Mouse (Mus musculus): Measurements from ENCODE around the gene Chn1.
"Not testable (repeated sequence)": the region's sequence is repeated elsewhere in the genome, so short reads cannot be mapped to it uniquely, and the experiment has no call there.

The Chn1 gene

DNA sequence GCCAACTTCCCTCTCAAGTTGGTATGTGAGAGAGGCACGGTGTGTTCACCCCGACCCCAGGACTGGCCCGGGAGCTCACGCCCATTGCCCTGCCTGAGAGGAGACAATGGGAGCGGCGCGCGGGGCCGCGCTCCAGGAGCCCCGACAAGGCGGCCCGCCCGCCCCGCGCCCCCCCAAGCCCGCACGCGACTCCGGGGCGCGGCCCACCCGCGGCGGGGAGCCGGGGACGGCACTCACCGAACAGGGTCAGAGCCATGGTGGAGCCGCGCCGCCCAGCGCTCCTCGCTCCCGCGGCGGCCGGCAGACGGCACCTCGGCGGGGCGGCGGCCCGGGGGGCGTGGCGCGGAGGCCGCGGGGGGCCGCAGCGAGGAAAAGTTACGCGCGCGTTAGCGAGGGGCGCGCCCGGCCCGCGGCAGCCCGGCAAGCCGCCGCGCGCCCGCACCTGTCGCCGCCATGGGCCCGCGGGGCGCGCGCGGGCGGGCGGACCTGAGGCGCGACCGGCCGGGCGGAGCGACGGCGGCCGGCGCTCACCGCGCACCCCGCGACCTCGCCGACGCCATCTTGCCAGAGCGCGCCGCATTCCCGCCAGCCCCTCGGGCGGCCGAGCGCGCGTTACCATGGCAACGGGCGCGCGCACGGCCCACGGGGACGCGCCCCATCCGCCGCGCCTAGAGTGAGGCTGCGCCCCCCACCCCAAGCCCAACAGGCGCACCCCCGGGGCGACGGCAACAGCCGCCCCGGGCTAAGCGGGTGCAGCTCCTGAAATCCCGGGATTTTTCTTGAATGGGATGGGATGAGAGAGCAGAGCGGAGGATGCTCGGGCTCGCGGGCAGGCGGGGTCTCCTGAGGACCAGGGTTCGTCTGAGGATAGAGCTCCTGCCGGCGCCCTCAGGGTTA lies at the start of gene Chn1:
Gene Chn1, minus strand, starts transcription at position 561 of the 897 bp plus-strand sequence.
- peak; percentile 96 for DNase-seq

GRCm38 (mm10) chr2:73818742-73819141 lies 43.6 kb upstream of the Chn1 start:
- no peak for DNase-seq

- DNase-seq, result no peak
Observed at GRCm38 (mm10) chr2:73807609-73808008, 32.5 kb upstream of the Chn1 start.

- DNase-seq, result not testable (repeated sequence)
Observed at GRCm38 (mm10) chr2:73800127-73800526, 25.0 kb upstream of the Chn1 start.

- no peak for DNase-seq
Observed at GRCm38 (mm10) chr2:73798786-73799185, 23.6 kb upstream of the Chn1 start.

DNA sequence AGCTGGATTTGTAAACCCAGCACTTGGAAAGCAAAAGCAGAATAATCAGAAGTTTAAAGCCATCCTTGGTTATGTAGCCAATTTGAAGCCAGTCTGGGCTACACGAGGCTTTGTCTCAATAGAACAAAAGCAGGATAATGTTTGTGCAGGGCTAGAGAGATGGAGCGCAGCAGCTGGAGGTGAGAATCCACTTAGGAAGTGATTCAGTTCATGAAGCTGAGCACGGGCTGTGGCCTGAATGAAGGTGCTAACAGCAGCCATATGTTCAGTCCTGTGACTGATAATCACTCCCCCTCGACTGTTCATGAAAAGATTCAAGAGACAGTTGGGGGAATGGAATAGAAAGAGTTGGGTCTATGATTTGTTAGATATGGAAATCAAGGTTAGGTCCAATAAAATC lies 23.0 kb upstream of the Chn1 start:
- no peak for DNase-seq

- DNase-seq, result peak; percentile 72
Observed at GRCm38 (mm10) chr2:73791846-73792630, 16.9 kb upstream of the Chn1 start.

DNA sequence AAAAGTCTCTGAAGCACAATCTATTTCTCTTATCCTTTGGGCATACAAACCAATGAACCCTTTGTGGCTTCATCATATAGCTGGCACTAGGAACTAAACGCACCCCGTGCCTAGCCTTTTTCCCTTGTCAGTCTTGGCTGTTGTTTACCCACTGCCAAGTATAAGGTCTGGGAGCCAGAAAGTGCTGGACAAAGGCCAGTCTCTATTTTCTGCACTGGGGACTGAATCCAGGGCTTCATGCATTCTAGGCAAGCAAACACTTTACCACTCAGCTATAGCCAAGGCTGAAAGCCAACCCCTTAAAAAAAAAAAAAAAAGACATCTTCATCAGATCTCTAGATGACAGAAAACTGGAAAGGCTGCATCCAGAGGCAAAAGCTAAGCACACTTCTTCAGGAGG lies 15.2 kb upstream of the Chn1 start:
- peak; percentile 88 for DNase-seq

GRCm38 (mm10) chr2:73788395-73788794 lies 13.2 kb upstream of the Chn1 start:
- DNase-seq, result peak; percentile 71

DNA sequence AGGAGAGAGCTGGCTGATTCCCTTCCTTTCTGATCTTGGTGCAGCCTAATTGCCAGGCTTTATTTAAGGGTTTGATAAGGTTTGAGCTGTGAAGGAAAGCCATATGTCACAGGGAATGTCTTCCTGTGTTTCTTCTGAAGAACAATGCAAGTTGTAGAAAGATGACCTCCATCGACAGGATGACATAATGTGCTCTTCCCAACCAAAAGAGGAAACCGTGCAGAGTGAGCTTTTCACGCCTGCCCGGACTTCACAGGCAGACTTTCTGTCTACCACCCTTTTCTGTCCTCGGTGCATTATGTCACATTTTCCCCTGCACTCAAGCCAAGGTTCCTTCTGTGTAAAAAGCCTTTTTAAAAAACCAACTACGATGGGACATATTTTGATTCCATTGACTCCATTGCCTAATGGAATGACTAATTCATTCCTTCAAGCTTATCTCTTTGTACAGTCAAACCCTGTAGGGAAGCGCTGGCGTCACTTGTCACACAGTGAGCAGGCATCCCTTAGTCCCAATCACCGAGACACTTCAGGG lies 7.3 kb upstream of the Chn1 start:
- DNase-seq, result peak; percentile 89

GRCm38 (mm10) chr2:73780321-73781010 lies 5.3 kb upstream of the Chn1 start:
- peak; percentile 66 for DNase-seq

DNA sequence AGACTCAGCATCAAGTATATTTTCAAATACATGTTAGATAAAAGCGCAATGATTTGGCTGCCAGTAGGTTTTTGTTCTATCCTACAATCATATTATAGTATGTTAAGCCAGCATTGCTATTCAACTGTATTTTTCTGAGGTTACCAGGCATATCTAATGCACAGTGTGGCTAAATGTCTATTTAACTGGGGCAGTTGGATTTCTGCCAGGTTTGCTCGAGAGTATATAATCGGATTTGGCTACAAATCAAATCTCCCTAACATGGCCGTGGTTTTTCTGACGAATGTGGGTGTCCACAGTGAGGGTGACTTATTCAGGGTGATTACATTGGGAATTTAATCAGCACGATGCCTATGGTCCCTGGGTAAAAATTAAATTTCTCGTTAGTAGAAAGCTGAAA lies 4.7 kb upstream of the Chn1 start:
- peak; percentile 35 for DNase-seq

GRCm38 (mm10) chr2:73779016-73779595 lies 4.0 kb upstream of the Chn1 start:
- DNase-seq, result peak; percentile 42

- peak; percentile 7 for DNase-seq
Observed at GRCm38 (mm10) chr2:73776936-73777335, 1.8 kb upstream of the Chn1 start.

- peak; percentile 46 for DNase-seq
Observed at GRCm38 (mm10) chr2:73775683-73776310, 651 bp upstream of the Chn1 start.

GRCm38 (mm10) chr2:73772945-73773344 lies 2.2 kb downstream of the Chn1 start:
- no peak for DNase-seq

DNA sequence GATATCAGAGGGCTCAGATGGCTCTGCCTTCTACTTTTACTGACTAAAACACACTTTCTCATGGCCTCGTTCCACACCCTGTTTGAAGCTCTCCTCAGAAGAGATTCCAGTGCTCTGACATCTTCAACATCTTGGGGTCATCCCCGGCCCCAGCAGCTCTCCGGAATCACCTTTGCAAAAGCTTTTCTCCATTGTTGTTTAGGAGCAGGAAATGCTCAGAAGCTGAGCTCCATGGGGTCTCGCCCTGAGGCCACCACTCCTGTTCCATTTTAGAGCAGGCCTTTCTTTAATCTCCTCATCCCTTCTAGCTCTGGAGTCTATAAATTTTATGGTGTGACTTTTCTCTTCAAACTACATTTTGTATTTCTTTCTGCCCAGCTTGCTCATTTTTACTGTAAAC lies 6.5 kb downstream of the Chn1 start:
- DNase-seq, result no peak

- no peak for DNase-seq
Observed at GRCm38 (mm10) chr2:73763541-73763940, 11.6 kb downstream of the Chn1 start.

GRCm38 (mm10) chr2:73759899-73760298 lies 15.2 kb downstream of the Chn1 start:
- no peak for DNase-seq

DNA sequence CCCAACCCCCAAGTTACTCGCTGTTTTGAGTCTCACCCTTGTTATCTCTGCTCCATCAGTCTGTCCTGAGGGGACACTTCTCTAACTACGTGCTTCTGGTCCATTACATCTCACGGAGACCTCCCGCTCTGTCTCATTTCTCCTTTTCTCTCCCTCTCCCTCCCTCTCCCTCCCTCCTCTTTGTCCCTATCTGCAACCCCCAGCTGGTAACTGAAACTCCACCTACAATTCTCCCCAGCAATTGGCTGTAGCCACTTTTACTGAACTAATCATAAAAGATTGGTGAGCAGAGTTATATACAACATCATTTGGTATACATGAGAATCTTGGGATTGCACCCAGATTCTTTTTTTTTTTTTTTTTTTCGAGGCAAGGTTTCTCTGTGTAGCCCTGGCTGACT lies 16.1 kb downstream of the Chn1 start:
- DNase-seq, result no peak

DNA sequence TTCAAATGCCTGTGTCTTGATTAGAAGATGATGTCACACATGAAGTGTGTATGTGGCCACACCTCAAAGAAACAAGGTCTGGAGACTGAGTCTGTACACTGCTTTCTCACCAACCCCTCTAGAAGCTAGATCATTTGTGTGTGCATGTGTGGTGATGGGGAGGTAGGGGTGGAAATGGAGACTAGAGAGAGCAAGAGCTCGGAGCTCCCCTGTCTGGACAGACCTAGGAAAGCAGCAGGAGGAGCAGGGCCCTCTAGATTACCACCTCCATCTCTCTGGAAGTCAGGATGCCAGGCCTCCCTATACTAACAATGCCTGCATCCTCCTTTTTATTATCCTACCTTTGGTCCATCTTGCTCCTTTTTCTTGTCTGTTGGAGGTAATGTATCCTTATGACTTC lies 27.8 kb downstream of the Chn1 start:
- DNase-seq, result no peak

- no peak for DNase-seq
Observed at GRCm38 (mm10) chr2:73746375-73746770, 28.8 kb downstream of the Chn1 start.

All from heart, adult 11 months (tissue).